Mouse (Mus musculus) forebrain, embryonic 13.5 days (tissue): ENCODE data around the gene Topors. TPM values are rescaled to one million over a fixed set of nuclear protein-coding genes. Genes with fewer than 3 reads are reported as not detected.

Experiments
- ATAC-seq: fragments of 200-750 bp; cut with Nextera tagmentation; 2 replicates; pipeline ENCODE4 v1.8.0; 2017
- H3K27ac ChIP-seq: fragments of 300-500 bp; sonication (generic); 2 replicates; pipeline ENCODE4 v1.5.1; 2015; ENCODE audit warnings: inconsistent platforms, mild to moderate bottlenecking, moderate library complexity
- H3K27me3 ChIP-seq: fragments of 300-500 bp; sonication (generic); 2 replicates; pipeline ENCODE4 v1.6.1; 2015; ENCODE audit warnings: mild to moderate bottlenecking, inconsistent platforms
- H3K36me3 ChIP-seq: fragments of 300-500 bp; sonication (generic); 2 replicates; pipeline ENCODE4 v1.6.1; 2015; ENCODE audit warnings: mild to moderate bottlenecking, inconsistent platforms; ENCODE audit not compliant: poor library complexity, severe bottlenecking
- H3K4me1 ChIP-seq: fragments of 300-500 bp; sonication (generic); 2 replicates; pipeline ENCODE4 v1.6.1; 2015; ENCODE audit warnings: inconsistent platforms
- H3K4me2 ChIP-seq: fragments of 300-500 bp; sonication (generic); 2 replicates; pipeline ENCODE4 v1.6.1; 2015; ENCODE audit warnings: inconsistent platforms, mild to moderate bottlenecking, moderate library complexity
- H3K4me3 ChIP-seq: fragments of 300-500 bp; sonication (generic); 2 replicates; pipeline ENCODE4 v1.5.1; 2015; ENCODE audit warnings: mild to moderate bottlenecking, inconsistent platforms
- H3K9ac ChIP-seq: fragments of 300-500 bp; sonication (generic); 2 replicates; pipeline ENCODE4 v1.6.1; 2015; ENCODE audit warnings: mild to moderate bottlenecking, inconsistent platforms
- H3K9me3 ChIP-seq: fragments of 300-500 bp; sonication (generic); replicated peaks from 2 replicates; pipeline ENCODE4 v1.6.1; 2016; ENCODE audit warnings: inconsistent platforms
- WGBS: fragments of 180-500 bp; shearing (Covaris S2); methylation state at CpG from one replicate; pipeline ENCODE4 v1.1.7; 2015; 5-methylcytosine and 5-hydroxymethylcytosine counted together
- polyA plus RNA-seq: library from polyadenylated mRNA; unstranded; fragments of >200 nt; fragmentation: Nextera tagmentation; extraction: Ambion mirVana; gene quantifications from 2 replicates; pipeline ENCODE4 v1.2.1, GENCODE M21; 2015

Topors gene
- polyA plus RNA-seq, 1 experiment from 2014 or later = 41.6 TPM

- Histone ChIP-seq H3K4me3 (no peak overlapping the region), H3K27me3 (no peaks in the 10 kb centered on the region), H3K9me3 (0 out of 2 replicates have a peak, but pooled peaks cover 2% of the 10 kb centered on the region), H3K27ac (no peak overlapping the region), H3K36me3 (no peaks in the 10 kb centered on the region), H3K4me2 (no peak overlapping the region), H3K4me1 (no peaks in the 10 kb centered on the region), H3K9ac (no peak overlapping the region)
- no peak for ATAC-seq
- 17% methylated on average over 4 of the region's 4 CpGs for WGBS
Observed at GRCm38 (mm10) chr4:40285582-40285981, 15.9 kb upstream of the Topors start.

- H3K27ac ChIP-seq = no peak within 1 kb of the TSS
- H3K9me3 ChIP-seq = no peaks in the 10 kb centered on the region
- no peaks in the 10 kb centered on the region for H3K27me3 ChIP-seq
- peak; percentile 95 for ATAC-seq
- H3K36me3 ChIP-seq = peaks cover 19% of the 10 kb centered on the region
- H3K4me2 ChIP-seq = peak within 1 kb of the TSS; percentile 95
- under 1% methylated on average over 36 of the region's 36 CpGs for WGBS
- peak within 1 kb of the TSS; percentile 90 for H3K9ac ChIP-seq
- peak within 1 kb of the TSS; percentile 90 for H3K4me3 ChIP-seq
- H3K4me1 ChIP-seq = peaks cover 14% of the 10 kb centered on the region
Observed at GRCm38 (mm10) chr4:40279276-40279900, 9.7 kb upstream of the Topors start, which contains the start of gene Ndufb6. TSS of gene Ndufb6 (minus strand) at chr4:40279421.

- Histone ChIP-seq H3K36me3 (peaks cover 22% of the 10 kb centered on the region), H3K9ac (peak overlapping the region; percentile 90), H3K27me3 (no peaks in the 10 kb centered on the region), H3K4me1 (peaks cover 14% of the 10 kb centered on the region), H3K4me3 (peak overlapping the region; percentile 90), H3K4me2 (peak overlapping the region; percentile 95), H3K9me3 (no peaks in the 10 kb centered on the region), H3K27ac (no peak overlapping the region)
- ATAC-seq = peak; percentile 73
- WGBS = 1% methylated on average over 21 of the region's 21 CpGs
Observed at GRCm38 (mm10) chr4:40278880-40279275, 9.2 kb upstream of the Topors start.

- Histone ChIP-seq H3K4me3 (peak overlapping the region; percentile 71), H3K9me3 (no peaks in the 10 kb centered on the region), H3K36me3 (peaks cover 37% of the 10 kb centered on the region), H3K27ac (peak overlapping the region; percentile 92), H3K4me2 (peak overlapping the region; percentile 81), H3K9ac (peak overlapping the region; percentile 81), H3K27me3 (no peaks in the 10 kb centered on the region), H3K4me1 (peaks cover 31% of the 10 kb centered on the region)
- ATAC-seq = peak; percentile 5
- WGBS = under 1% methylated on average over 16 of the region's 16 CpGs
Observed at GRCm38 (mm10) chr4:40268835-40269234, 815 bp downstream of the Topors start.

- peak overlapping the region; percentile 92 for H3K27ac ChIP-seq
- H3K9ac ChIP-seq = peak overlapping the region; percentile 81
- H3K4me1 ChIP-seq = peaks cover 31% of the 10 kb centered on the region
- H3K9me3 ChIP-seq = no peaks in the 10 kb centered on the region
- H3K36me3 ChIP-seq = peaks cover 34% of the 10 kb centered on the region
- 0% methylated on average over 46 of the region's 50 CpGs for WGBS
- ATAC-seq = peak; percentile 84
- peak overlapping the region; percentile 71 for H3K4me3 ChIP-seq
- no peaks in the 10 kb centered on the region for H3K27me3 ChIP-seq
- H3K4me2 ChIP-seq = peak overlapping the region; percentile 81
Observed at GRCm38 (mm10) chr4:40268204-40268813, 1.3 kb downstream of the Topors start.

- peak overlapping the region; percentile 62 for H3K27ac ChIP-seq
- WGBS = 73% methylated on average over 7 of the region's 7 CpGs
- H3K4me3 ChIP-seq = peak overlapping the region; percentile 71
- H3K4me2 ChIP-seq = peak overlapping the region; percentile 81
- peaks cover 31% of the 10 kb centered on the region for H3K4me1 ChIP-seq
- peak overlapping the region; percentile 81 for H3K9ac ChIP-seq
- H3K27me3 ChIP-seq = no peaks in the 10 kb centered on the region
- no peaks in the 10 kb centered on the region for H3K9me3 ChIP-seq
- H3K36me3 ChIP-seq = peaks cover 32% of the 10 kb centered on the region
- ATAC-seq = no peak
Observed at GRCm38 (mm10) chr4:40267681-40268080, 2.0 kb downstream of the Topors start.

GRCm38 (mm10) chr4:40264321-40264720, 5.3 kb downstream of the Topors start:
- H3K4me1 ChIP-seq = peaks cover 31% of the 10 kb centered on the region
- H3K27ac ChIP-seq = no peak overlapping the region
- no peak for ATAC-seq
- no peak overlapping the region for H3K4me2 ChIP-seq
- H3K4me3 ChIP-seq = no peak overlapping the region
- H3K27me3 ChIP-seq = no peaks in the 10 kb centered on the region
- WGBS = 88% methylated on average over 1 of the region's 1 CpGs
- no peaks in the 10 kb centered on the region for H3K9me3 ChIP-seq
- H3K9ac ChIP-seq = no peak overlapping the region
- H3K36me3 ChIP-seq = peaks cover 57% of the 10 kb centered on the region

GRCm38 (mm10) chr4:40254385-40255103, 15.1 kb downstream of the Topors start:
- Histone ChIP-seq H3K27ac (no peak overlapping the region), H3K4me2 (no peak overlapping the region), H3K9me3 (no peaks in the 10 kb centered on the region), H3K4me3 (no peak overlapping the region), H3K9ac (no peak overlapping the region), H3K4me1 (no peaks in the 10 kb centered on the region), H3K36me3 (peaks cover 14% of the 10 kb centered on the region), H3K27me3 (no peaks in the 10 kb centered on the region)
- no peak for ATAC-seq
- 90% methylated on average over 8 of the region's 8 CpGs for WGBS

- WGBS = 66% methylated on average over 2 of the region's 2 CpGs
- Histone ChIP-seq H3K4me3 (no peak overlapping the region), H3K36me3 (peaks cover 7% of the 10 kb centered on the region; the same call in 1 of the 2 replicates), H3K27me3 (no peaks in the 10 kb centered on the region), H3K9ac (no peak overlapping the region), H3K9me3 (no peaks in the 10 kb centered on the region), H3K27ac (no peak overlapping the region), H3K4me2 (no peak overlapping the region), H3K4me1 (no peaks in the 10 kb centered on the region)
- ATAC-seq = no peak
Observed at GRCm38 (mm10) chr4:40253766-40254165, 15.9 kb downstream of the Topors start.

- Histone ChIP-seq H3K27me3 (no peaks in the 10 kb centered on the region), H3K4me3 (no peak overlapping the region), H3K36me3 (no peaks in the 10 kb centered on the region), H3K4me1 (no peaks in the 10 kb centered on the region), H3K9ac (no peak overlapping the region), H3K9me3 (no peaks in the 10 kb centered on the region), H3K27ac (no peak overlapping the region), H3K4me2 (no peak overlapping the region)
- 93% methylated on average over 5 of the region's 5 CpGs for WGBS
- no peak for ATAC-seq
Observed at GRCm38 (mm10) chr4:40250984-40251383, 18.7 kb downstream of the Topors start.

- Histone ChIP-seq H3K27me3 (0 out of 2 replicates have a peak, but pooled peaks cover under 1% of the 10 kb centered on the region), H3K9me3 (no peaks in the 10 kb centered on the region), H3K4me3 (no peak overlapping the region), H3K9ac (no peak overlapping the region), H3K4me1 (peaks cover 4% of the 10 kb centered on the region), H3K27ac (no peak overlapping the region), H3K4me2 (no peak overlapping the region), H3K36me3 (no peaks in the 10 kb centered on the region)
- no peak for ATAC-seq
- 85% methylated on average over 8 of the region's 8 CpGs for WGBS
Observed at GRCm38 (mm10) chr4:40244035-40244434, 25.6 kb downstream of the Topors start.

- H3K9ac ChIP-seq = no peak overlapping the region
- ATAC-seq = no peak
- no peaks in the 10 kb centered on the region for H3K9me3 ChIP-seq
- H3K27ac ChIP-seq = no peak overlapping the region
- no peaks in the 10 kb centered on the region for H3K36me3 ChIP-seq
- peaks cover 10% of the 10 kb centered on the region for H3K4me1 ChIP-seq
- 82% methylated on average over 4 of the region's 4 CpGs for WGBS
- H3K4me2 ChIP-seq = no peak overlapping the region
- H3K27me3 ChIP-seq = 0 out of 2 replicates have a peak, but pooled peaks cover 5% of the 10 kb centered on the region
- no peak overlapping the region for H3K4me3 ChIP-seq
Observed at GRCm38 (mm10) chr4:40243006-40243405, 26.6 kb downstream of the Topors start.
